Mouse (Mus musculus) hindbrain, embryonic 11.5 days (tissue): ENCODE data around the gene Rabgap1l. TPM values are rescaled to one million over a fixed set of nuclear protein-coding genes. Genes with fewer than 3 reads are reported as not detected.

ENCODE experiments used
- ATAC-seq: fragments of 200-750 bp; cut with Nextera tagmentation; 2 replicates; pipeline ENCODE4 v1.8.0; 2017; ENCODE audit warnings: mild to moderate bottlenecking, moderate TSS enrichment, moderate library complexity; ENCODE audit not compliant: low FRiP score
- DNase-seq: peaks from one replicate; pipeline ENCODE4 v3.0.0-alpha.2; 2015; ENCODE audit warnings: low spot score
- H3K27ac ChIP-seq: fragments of 300-500 bp; sonication (generic); 2 replicates; pipeline ENCODE4 v1.5.1; 2014; ENCODE audit warnings: mild to moderate bottlenecking, low read depth, low read length
- H3K27me3 ChIP-seq: fragments of 300-500 bp; sonication (generic); 2 replicates; pipeline ENCODE4 v1.6.1; 2014; ENCODE audit warnings: mild to moderate bottlenecking, low read length, moderate library complexity, mixed read lengths; ENCODE audit not compliant: control insufficient read depth, insufficient read depth
- H3K36me3 ChIP-seq: fragments of 300-500 bp; sonication (generic); 2 replicates; pipeline ENCODE4 v1.6.1; 2014; ENCODE audit warnings: mild to moderate bottlenecking, low read length, moderate library complexity, mixed read lengths; ENCODE audit not compliant: control insufficient read depth, insufficient read depth
- H3K4me1 ChIP-seq: fragments of 300-500 bp; sonication (generic); replicated peaks from 2 replicates; pipeline ENCODE4 v1.6.1; 2014; ENCODE audit warnings: low read length, mixed read lengths; ENCODE audit not compliant: control insufficient read depth, insufficient read depth
- H3K4me2 ChIP-seq: fragments of 300-500 bp; sonication (generic); replicated peaks from 2 replicates; pipeline ENCODE4 v1.6.1; 2014; ENCODE audit warnings: mild to moderate bottlenecking, low read depth, low read length
- H3K4me3 ChIP-seq: fragments of 300-500 bp; sonication (generic); 2 replicates; pipeline ENCODE4 v1.5.1; 2014; ENCODE audit warnings: low read depth, low read length
- H3K9ac ChIP-seq: fragments of 300-500 bp; sonication (generic); 2 replicates; pipeline ENCODE4 v1.6.1; 2014; ENCODE audit warnings: low read depth, low read length
- H3K9me3 ChIP-seq: fragments of 300-500 bp; sonication (generic); 2 replicates; pipeline ENCODE4 v1.6.1; 2016; ENCODE audit warnings: low read length; ENCODE audit not compliant: control insufficient read depth
- WGBS: fragments of 180-500 bp; shearing (Covaris S2); extraction: QIAGEN DNeasy Blood & Tissue Kit; methylation state at CpG from one replicate; pipeline ENCODE4 v1.1.7; 2014; 5-methylcytosine and 5-hydroxymethylcytosine counted together
- microRNA counts: library from miRNA; unstranded; fragments of <30 nt; microRNA quantifications from one replicate; lab custom pipeline; 2015
- polyA plus RNA-seq: library from polyadenylated mRNA; unstranded; fragments of >200 nt; fragmentation: Nextera tagmentation; extraction: Ambion mirVana; gene quantifications from 2 replicates; pipeline ENCODE4 v1.2.1, GENCODE M21; 2014

The Rabgap1l gene
- polyA plus RNA-seq, 1 experiment from 2014 or later: 20.0 TPM

DNA sequence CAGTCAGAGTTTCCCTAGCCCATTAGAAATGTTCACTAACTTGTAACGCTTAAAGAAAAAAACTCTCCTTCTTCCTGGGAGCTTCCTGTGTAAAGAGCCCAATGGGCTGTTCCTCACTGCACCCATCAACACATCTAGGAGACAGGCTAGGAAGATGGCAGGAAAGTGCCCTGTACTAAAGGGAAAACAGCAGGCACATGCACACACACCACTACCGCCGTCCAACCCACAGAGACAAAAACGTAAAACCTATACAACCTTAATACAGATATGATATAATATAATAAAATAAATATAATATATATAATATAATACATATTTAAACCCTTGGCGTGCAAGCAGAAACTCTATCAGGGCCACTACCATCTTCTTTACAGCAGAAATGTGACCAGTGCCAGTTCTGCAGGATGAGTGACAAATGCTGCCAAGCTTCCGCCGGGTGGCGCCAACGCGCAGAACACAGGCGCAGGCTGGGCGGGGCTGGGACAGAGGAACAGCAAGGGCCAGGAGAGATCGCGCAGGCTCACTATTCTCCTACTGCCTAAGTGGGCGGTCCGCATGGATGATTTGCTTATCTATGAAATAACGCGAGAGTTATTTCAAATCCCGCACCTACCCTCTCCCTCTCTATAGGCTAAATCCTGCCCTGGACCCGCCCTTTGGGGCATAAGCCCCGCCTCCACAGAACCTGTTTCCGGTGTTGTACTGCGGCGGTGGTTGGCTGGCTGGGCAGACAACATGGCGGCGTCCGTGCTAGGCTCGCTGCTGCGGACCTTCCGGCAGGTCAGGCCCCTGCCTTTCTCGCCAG is 598.3 kb downstream of the Rabgap1l start, which contains the start of gene Mrps14:
TSS of gene Mrps14 (plus strand) at position 687 of the 808 bp plus-strand sequence.
- peak within 1 kb of the TSS; percentile 61 for H3K27ac ChIP-seq
- peak; percentile 96 for DNase-seq
- H3K9me3 ChIP-seq: no peaks in the 10 kb centered on the region
- H3K27me3 ChIP-seq: no peaks in the 10 kb centered on the region
- no peaks in the 10 kb centered on the region for H3K4me1 ChIP-seq
- peak; percentile 100 for ATAC-seq
- 0 out of 2 replicates have a peak, but pooled peaks cover 2% of the 10 kb centered on the region for H3K36me3 ChIP-seq
- peak within 1 kb of the TSS; percentile 91 for H3K9ac ChIP-seq
- H3K4me2 ChIP-seq: peak within 1 kb of the TSS; percentile 70
- 7% methylated on average over 31 of the region's 31 CpGs for whole genome bisulfite sequencing
- H3K4me3 ChIP-seq: peak within 1 kb of the TSS; percentile 80

- peak; percentile 73 for DNase-seq
- Histone ChIP-seq H3K4me3 (no peak overlapping the region), H3K4me1 (no peaks in the 10 kb centered on the region), H3K27ac (no peak overlapping the region), H3K36me3 (no peaks in the 10 kb centered on the region), H3K9ac (no peak overlapping the region), H3K4me2 (no peak overlapping the region), H3K27me3 (no peaks in the 10 kb centered on the region), H3K9me3 (no peaks in the 10 kb centered on the region)
- ATAC-seq: peak; percentile 81
- WGBS: 25% methylated on average over 5 of the region's 5 CpGs
Measured at GRCm38 (mm10) chr1:160184506-160184905, 608.5 kb downstream of the Rabgap1l start.

DNA sequence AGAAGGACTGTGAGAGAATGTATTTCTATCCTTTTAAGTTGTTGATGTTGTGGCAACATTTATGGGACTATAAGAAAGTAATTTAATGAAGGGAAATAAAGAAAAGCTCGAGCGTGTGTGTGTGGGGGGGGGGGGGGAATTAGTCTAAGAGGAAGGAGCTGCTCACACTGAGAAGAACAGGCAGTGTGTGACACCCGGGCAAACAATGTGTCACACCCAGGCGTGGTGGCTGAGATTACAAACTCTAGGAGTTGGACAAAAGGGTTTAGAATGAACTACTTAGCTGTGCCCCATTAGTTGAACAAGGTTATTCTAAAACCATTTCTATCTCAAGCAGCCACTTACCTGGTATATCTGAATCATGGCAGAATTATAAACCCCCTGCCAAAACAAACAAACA is 611.8 kb downstream of the Rabgap1l start:
- H3K27ac ChIP-seq: no peak overlapping the region
- H3K27me3 ChIP-seq: no peaks in the 10 kb centered on the region
- no peaks in the 10 kb centered on the region for H3K9me3 ChIP-seq
- no peak overlapping the region for H3K9ac ChIP-seq
- no peak overlapping the region for H3K4me3 ChIP-seq
- 82% methylated on average over 4 of the region's 4 CpGs for WGBS
- no peaks in the 10 kb centered on the region for H3K36me3 ChIP-seq
- no peak overlapping the region for H3K4me2 ChIP-seq
- H3K4me1 ChIP-seq: no peaks in the 10 kb centered on the region
- ATAC-seq (no peak), DNase-seq (no peak)

- Histone ChIP-seq H3K36me3 (no peaks in the 10 kb centered on the region), H3K9ac (no peak overlapping the region), H3K27ac (no peak overlapping the region), H3K4me2 (no peak overlapping the region), H3K9me3 (no peaks in the 10 kb centered on the region), H3K4me3 (no peak overlapping the region), H3K27me3 (no peaks in the 10 kb centered on the region), H3K4me1 (no peaks in the 10 kb centered on the region)
- ATAC-seq (no peak), DNase-seq (no peak)
- 68% methylated on average over 8 of the region's 8 CpGs for WGBS
Measured at GRCm38 (mm10) chr1:160176903-160177302, 616.1 kb downstream of the Rabgap1l start.

MicroRNAs encoded within 50 kb of the gene (microRNA counts, 519-probe panel; counts per million panel counts)
- microRNA mmu-miR-1927 (lab: Ali Mortazavi, UCI): not detected

Other genes starting within 250 kb of the Rabgap1l start
- gene Rc3h1, start 113.2 kb upstream of the Rabgap1l start, polyA plus RNA-seq: 9.1 and 15.4 TPM in 2 replicates
- 1.7 and 2.0 TPM in 2 replicates for gene Serpinc1, start 185.4 kb upstream of the Rabgap1l start, polyA plus RNA-seq
- gene Zbtb37, start 241.6 kb upstream of the Rabgap1l start, polyA plus RNA-seq: 8.6 and 15.1 TPM in 2 replicates